ENCODE assay signal across 28 mouse cellular contexts in the genomic region with DNA sequence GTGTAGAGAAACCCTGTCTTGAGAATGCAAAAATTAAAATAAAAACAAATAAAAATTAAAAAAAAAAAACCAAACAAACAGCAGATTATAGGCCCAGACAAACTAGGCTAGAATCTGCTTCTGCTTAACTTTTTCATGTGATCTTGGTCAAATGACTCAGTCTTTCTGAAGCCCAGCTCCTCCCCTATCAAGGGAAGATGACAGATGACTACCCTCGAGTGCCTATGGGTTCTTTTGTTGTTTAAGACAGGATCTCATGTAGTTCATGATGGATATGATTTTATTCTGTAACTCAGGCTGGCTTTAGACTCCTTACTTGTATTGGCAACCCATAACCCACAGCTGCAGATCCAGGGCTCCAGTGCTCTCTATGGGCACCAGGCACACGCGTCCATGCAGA. TPM values are rescaled to one million over a fixed set of nuclear protein-coding genes. Genes with fewer than 3 reads are reported as not detected.
"Had no signal": no experiment of that assay in that cellular context is flagged by ENCODE, and none has a peak within 500 bp of the region (broad histone marks: within the 10 kb centered on the region; RNA-seq: fewer than 3 reads in every experiment).

No protein-coding gene starts in this region.

- DNase-seq: kidney, adult 8-10 months; kidney, postnatal 10 days; kidney, postnatal 36 days; layer of hippocampus, postnatal 36 days; liver, embryonic 13.5 days; lung, adult 2 months; lung, postnatal 14 days; retina, postnatal 1 day; right cerebral cortex, postnatal 25 days; spleen, adult 18-20 months; thymus, postnatal 36 days had no signal

RNA-seq across cellular contexts. Expression of a gene that starts 2.4 kb away (rescaled TPM):
- total RNA-seq: layer of hippocampus, adult 8-10 months; layer of hippocampus, postnatal 10 days; layer of hippocampus, postnatal 36 days; left cerebral cortex, adult 2 months; left cerebral cortex, postnatal 36 days; liver, adult 2 months; megakaryocyte, adult 5-6 weeks had no signal
- polyA plus RNA-seq: kidney, embryonic 15.5 days; limb, embryonic 11.5 days; liver, adult 2 months; liver, embryonic 13.5 days; liver, embryonic 16.5 days; lung, adult 2 months; lung, embryonic 16.5 days; macrophage; midbrain, embryonic 12.5 days; midbrain, embryonic 15.5 days; neural tube, embryonic 12.5 days; neural tube, embryonic 15.5 days; stomach, embryonic 15.5 days; thymus, postnatal 0 days had no signal
